Mouse (Mus musculus): ENCODE results near the gene Hist2h2aa1. TPM values are rescaled to one million over a fixed set of nuclear protein-coding genes. Genes with fewer than 3 reads are reported as not detected.

The Hist2h2aa1 gene
- polyA plus RNA-seq, 1 experiment: 565 TPM

DNA sequence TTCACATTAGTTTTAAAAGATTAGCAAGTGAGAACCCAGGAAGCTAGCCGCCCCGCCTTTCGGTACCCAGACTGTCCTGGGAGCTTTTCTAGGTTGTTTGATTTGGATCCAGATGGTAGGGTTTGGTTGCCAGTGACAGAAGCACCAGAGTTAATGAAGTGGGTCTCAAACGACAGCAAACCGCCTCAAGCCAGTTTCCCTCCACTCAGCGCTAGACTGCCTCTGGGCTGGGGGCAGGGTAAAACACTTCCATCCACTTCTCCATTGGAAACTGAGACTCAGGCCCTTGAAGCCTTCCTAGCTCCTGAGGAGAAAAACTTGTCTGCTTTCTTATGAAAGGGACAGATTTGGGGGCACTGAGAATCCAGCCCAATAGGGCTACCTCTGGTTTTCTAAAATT lies 47.3 kb downstream of the Hist2h2aa1 start:
- Histone ChIP-seq H3K4me1 (replicated peaks; ENCODE audit: control insufficient read depth, insufficient read depth, low read length) (0 out of 2 replicates have a peak, but pooled peaks cover 3% of the 10 kb centered on the region), H3K4me3 (ENCODE audit: control insufficient read depth, insufficient read depth, low read length) (no peak overlapping the region), H3K27ac (ENCODE audit: control insufficient read depth, insufficient read depth, low read length) (no peak overlapping the region), H3K27me3 (ENCODE audit: control insufficient read depth, insufficient read depth, low read length) (no peaks in the 10 kb centered on the region; the same call in 1 of the 2 replicates), H3K36me3 (ENCODE audit: control insufficient read depth, insufficient read depth, low read length) (no peaks in the 10 kb centered on the region)
- TF ChIP-seq POLR2A (IDR thresholded peaks at IDR 0.05; ENCODE audit: control insufficient read depth, extremely low read depth, insufficient read depth, low read length, poor library complexity): no peak
- TF ChIP-seq CTCF (IDR thresholded peaks at IDR 0.05; ENCODE audit: borderline replicate concordance, control insufficient read depth, extremely low read depth, insufficient read depth, low read length, poor library complexity): no peak
- 92% methylated on average over 6 of the region's 6 CpGs for WGBS
- no peak for DNase-seq

- Histone ChIP-seq H3K36me3 (ENCODE audit: control insufficient read depth, insufficient read depth, low read length) (no peaks in the 10 kb centered on the region), H3K27ac (ENCODE audit: control insufficient read depth, insufficient read depth, low read length) (no peak overlapping the region), H3K27me3 (ENCODE audit: control insufficient read depth, insufficient read depth, low read length) (no peaks in the 10 kb centered on the region; the same call in 1 of the 2 replicates), H3K4me3 (ENCODE audit: control insufficient read depth, insufficient read depth, low read length) (no peak overlapping the region), H3K4me1 (replicated peaks; ENCODE audit: control insufficient read depth, insufficient read depth, low read length) (0 out of 2 replicates have a peak, but pooled peaks cover 3% of the 10 kb centered on the region)
- 37% methylated on average over 5 of the region's 5 CpGs for WGBS
- TF ChIP-seq CTCF (IDR thresholded peaks at IDR 0.05; ENCODE audit: borderline replicate concordance, control insufficient read depth, extremely low read depth, insufficient read depth, low read length, poor library complexity): no peak
- DNase-seq: no peak
Observed at GRCm38 (mm10) chr3:96293368-96293767, 48.1 kb downstream of the Hist2h2aa1 start.

DNA sequence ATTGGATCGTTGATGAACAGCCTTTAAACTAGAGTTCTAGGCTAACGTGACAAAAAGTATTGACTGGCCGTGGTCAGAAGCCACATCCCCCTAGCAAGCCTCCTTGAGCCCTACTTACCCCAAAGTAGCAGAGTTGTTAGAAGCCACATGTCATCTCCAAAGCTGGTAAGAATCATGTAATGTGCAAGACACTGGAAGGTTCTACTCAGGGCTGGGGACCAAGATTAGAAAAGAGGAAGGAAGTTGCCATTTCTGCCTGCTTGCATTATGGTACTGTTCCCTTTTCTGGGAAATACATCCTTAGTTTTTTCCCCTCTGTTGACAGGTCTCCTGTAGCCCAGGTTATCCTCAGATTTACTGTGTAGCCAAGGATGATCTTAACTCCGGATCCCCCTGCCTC lies 48.5 kb downstream of the Hist2h2aa1 start, which contains the start of gene Fcgr1:
TSS of gene Fcgr1 (minus strand) at position 183 of the 400 bp plus-strand sequence.
- Histone ChIP-seq H3K4me3 (ENCODE audit: control insufficient read depth, insufficient read depth, low read length) (no peak within 1 kb of the TSS), H3K36me3 (ENCODE audit: control insufficient read depth, insufficient read depth, low read length) (no peaks in the 10 kb centered on the region), H3K27ac (ENCODE audit: control insufficient read depth, insufficient read depth, low read length) (no peak within 1 kb of the TSS), H3K27me3 (ENCODE audit: control insufficient read depth, insufficient read depth, low read length) (no peaks in the 10 kb centered on the region; the same call in 1 of the 2 replicates), H3K4me1 (replicated peaks; ENCODE audit: control insufficient read depth, insufficient read depth, low read length) (0 out of 2 replicates have a peak, but pooled peaks cover 3% of the 10 kb centered on the region)
- TF ChIP-seq CTCF (IDR thresholded peaks at IDR 0.05; ENCODE audit: borderline replicate concordance, control insufficient read depth, extremely low read depth, insufficient read depth, low read length, poor library complexity): no peak
- no peak for TF ChIP-seq POLR2A (IDR thresholded peaks at IDR 0.05; ENCODE audit: control insufficient read depth, extremely low read depth, insufficient read depth, low read length, poor library complexity)
- WGBS: 7% methylated on average over 4 of the region's 4 CpGs
- DNase-seq: no peak

Other genes with a start within 250 kb of the Hist2h2aa1 start
- 65.8 and 73.9 TPM in 2 replicates for gene Plekho1, start 249.5 kb upstream of the Hist2h2aa1 start, polyA plus RNA-seq (2012; rRNA removed)
- gene Vps45, start 187.0 kb upstream of the Hist2h2aa1 start, polyA plus RNA-seq (2012; rRNA removed): 5.8 and 7.5 TPM in 2 replicates
- gene Otud7b, start 141.0 kb upstream of the Hist2h2aa1 start, polyA plus RNA-seq (2012; rRNA removed): 9.6 and 11.6 TPM in 2 replicates
- gene Mtmr11, start 83.5 kb upstream of the Hist2h2aa1 start, polyA plus RNA-seq (2012; rRNA removed): 4.0 and 5.8 TPM in 2 replicates
- gene Sf3b4, start 73.2 kb upstream of the Hist2h2aa1 start, polyA plus RNA-seq (2012; rRNA removed): 175 and 219 TPM in 2 replicates
- 3.7 and 4.4 TPM in 2 replicates for gene Sv2a, start 64.3 kb upstream of the Hist2h2aa1 start, polyA plus RNA-seq (2012; rRNA removed)
- gene Bola1, start 25.8 kb upstream of the Hist2h2aa1 start, polyA plus RNA-seq (2012; rRNA removed): 54.1 and 55.4 TPM in 2 replicates
- 6.1 and 15.8 TPM in 2 replicates for gene Hist2h2ab, start 25.6 kb upstream of the Hist2h2aa1 start, polyA plus RNA-seq (2012; rRNA removed)
- gene Hist2h2ac, start 24.6 kb upstream of the Hist2h2aa1 start, polyA plus RNA-seq (2012; rRNA removed): 149 and 173 TPM in 2 replicates
- gene Hist2h2be, start 24.4 kb upstream of the Hist2h2aa1 start, polyA plus RNA-seq (2012; rRNA removed): 14.7 and 16.7 TPM in 2 replicates
- 1,020 and 1,654 TPM in 2 replicates for gene Hist2h3c2, start 6.4 kb upstream of the Hist2h2aa1 start, polyA plus RNA-seq (2012; rRNA removed)
- 255 and 367 TPM in 2 replicates for gene Hist2h2aa2, start 5.2 kb upstream of the Hist2h2aa1 start, polyA plus RNA-seq (2012; rRNA removed)
- gene Hist2h3c1, start 1.2 kb downstream of the Hist2h2aa1 start, polyA plus RNA-seq (2012; rRNA removed): not detected in 2 replicates
- gene Hist2h4, start 17.8 kb downstream of the Hist2h2aa1 start, polyA plus RNA-seq (2012; rRNA removed): 87.7 and 101 TPM in 2 replicates
- gene Hist2h3b, start 23.2 kb downstream of the Hist2h2aa1 start, polyA plus RNA-seq (2012; rRNA removed): 1,135 and 1,442 TPM in 2 replicates
- gene Hist2h2bb, start 24.3 kb downstream of the Hist2h2aa1 start, polyA plus RNA-seq (2012; rRNA removed): 163 and 177 TPM in 2 replicates
- gene Fcgr1, start 48.5 kb downstream of the Hist2h2aa1 start, polyA plus RNA-seq (2012; rRNA removed): 3.8 and 6.8 TPM in 2 replicates
- gene BC107364, start 206.8 kb downstream of the Hist2h2aa1 start, polyA plus RNA-seq (2012; rRNA removed): 0.09 and 0.32 TPM in 2 replicates